In genomic region chr19:18881162-18881561, GRCm38 (mm10) we compare ENCODE assay signal across 24 mouse cellular contexts.
"Had no signal": no experiment of that assay in that cellular context is flagged by ENCODE, and none has a peak within 500 bp of the region (broad histone marks: within the 10 kb centered on the region; RNA-seq: fewer than 3 reads in every experiment).

No protein-coding gene starts in this region.

- H3K27me3 ChIP-seq: kidney, embryonic 15.5 days; limb, embryonic 12.5 days; limb, embryonic 15.5 days; midbrain, embryonic 15.5 days; neural tube, embryonic 15.5 days had no signal

- H3K36me3 ChIP-seq: kidney, embryonic 15.5 days; limb, embryonic 12.5 days; limb, embryonic 15.5 days; midbrain, embryonic 15.5 days; neural tube, embryonic 15.5 days had no signal

- DNase-seq: kidney, adult 8-10 months; kidney, postnatal 10 days; kidney, postnatal 36 days; layer of hippocampus, postnatal 36 days; liver, postnatal 0 days; lung, embryonic 14.5 days; right cerebral cortex, adult 18-20 months; right cerebral cortex, postnatal 14 days; right cerebral cortex, postnatal 4 days; thymus, adult 2 months; thymus, postnatal 14 days; thymus, postnatal 4 days had no signal

- H3K27ac ChIP-seq: kidney, embryonic 15.5 days; left cerebral cortex, adult 2 months; limb, embryonic 12.5 days; limb, embryonic 15.5 days; liver, embryonic 14.5 days; macrophage; midbrain, embryonic 15.5 days; neural tube, embryonic 15.5 days; stomach, postnatal 0 days had no signal

- H3K9ac ChIP-seq: kidney, embryonic 15.5 days; limb, embryonic 12.5 days; limb, embryonic 15.5 days; liver, embryonic 14.5 days; liver, postnatal 0 days; lung, embryonic 14.5 days; midbrain, embryonic 15.5 days; neural tube, embryonic 15.5 days had no signal

- ATAC-seq: liver, postnatal 0 days; lung, postnatal 0 days; midbrain, embryonic 15.5 days had no signal

- H3K9me3 ChIP-seq: kidney, embryonic 15.5 days; limb, embryonic 12.5 days; limb, embryonic 15.5 days; midbrain, embryonic 15.5 days; neural tube, embryonic 15.5 days had no signal

- H3K4me2 ChIP-seq: kidney, embryonic 15.5 days; limb, embryonic 12.5 days; limb, embryonic 15.5 days; liver, embryonic 11.5 days; lung, embryonic 14.5 days; midbrain, embryonic 15.5 days; neural tube, embryonic 15.5 days had no signal

- H3K4me3 ChIP-seq: kidney, embryonic 15.5 days; left cerebral cortex, adult 2 months; limb, embryonic 12.5 days; limb, embryonic 15.5 days; midbrain, embryonic 15.5 days; myocyte; neural tube, embryonic 15.5 days had no signal

- H3K4me1 ChIP-seq: kidney, embryonic 15.5 days; limb, embryonic 12.5 days; limb, embryonic 15.5 days; midbrain, embryonic 15.5 days; neural tube, embryonic 15.5 days had no signal
